Mouse (Mus musculus) mouse embryonic stem cell (cell line): Measurements from ENCODE around the gene Olfr1095.

Source experiments
- in situ Hi-C, 2 experiments: fragments of 300-500 bp; cut with MboI; formaldehyde crosslinking; loops; 1 replicate in 1 of 2; 3 replicates in 1 of 2; pipeline ENCODE4 v1.14.3; 2019 to 2020; ENCODE audit warnings: low sequenced_read_pairs in 2 of 2, low pct_unique_long_range_greater_than_20kb in 1 of 2, mixed read lengths in 1 of 2; ENCODE audit not compliant: unreplicated experiment in 1 of 2

Gene Olfr1095

GRCm38 (mm10) chr2:86851596-86851995 lies at the start of gene Olfr1095:
Gene Olfr1095 (minus strand): TSS chr2:86851696.
- in situ Hi-C loops: no loop called here

GRCm38 (mm10) chr2:86892116-86892515 lies 40.6 kb upstream of the Olfr1095 start, which contains the start of gene Olfr1097:
Gene Olfr1097 (minus strand): TSS chr2:86892216.
- in situ Hi-C loops: no loop called here

- in situ Hi-C loops: no loop called here
Measured at GRCm38 (mm10) chr2:86874702-86875101, 23.2 kb upstream of the Olfr1095 start, which contains the start of gene Gm13723. Gene Gm13723 (minus strand): TSS chr2:86874802.

GRCm38 (mm10) chr2:86824363-86824762 lies 27.1 kb downstream of the Olfr1095 start, which contains the start of gene Olfr1094:
Gene Olfr1094 (plus strand): TSS chr2:86824663.
- in situ Hi-C loops: no loop called here

- in situ Hi-C loops: no loop called here
Measured at GRCm38 (mm10) chr2:86809918-86810317, 41.6 kb downstream of the Olfr1095 start, which contains the start of gene Olfr141. Gene Olfr141 (minus strand): TSS chr2:86810018.
